Comparison of ENCODE assay signal across 21 mouse cellular contexts in genomic region chr11:3508226-3508625, GRCm38 (mm10). TPM values are rescaled to one million over a fixed set of nuclear protein-coding genes. Genes with fewer than 3 reads are reported as not detected.
DNase-seq lines count a peak whose midpoint lies in the region; ATAC-seq lines count a peak whose summit lies in the region.
"Had no signal": no experiment of that assay in that cellular context is flagged by ENCODE, and none has a peak within 500 bp of the region (broad histone marks: within the 10 kb centered on the region; RNA-seq: fewer than 3 reads in every experiment).

No protein-coding gene starts in this region.

- H3K27me3 ChIP-seq in heart, embryonic 14.5 days (ENCODE audit: control insufficient read depth, insufficient read depth, low read length) = no peaks in the 10 kb centered on the region
- H3K27me3 ChIP-seq: embryonic facial prominence, embryonic 15.5 days; liver, embryonic 13.5 days; lung, embryonic 15.5 days; neural tube, embryonic 12.5 days had no signal

- H3K9me3 ChIP-seq in heart, embryonic 14.5 days (ENCODE audit: control insufficient read depth, low read length) = no peaks in the 10 kb centered on the region
- H3K9me3 ChIP-seq: embryonic facial prominence, embryonic 15.5 days; forebrain, embryonic 10.5 days; hindbrain, embryonic 13.5 days; limb, embryonic 10.5 days; liver, embryonic 13.5 days; lung, embryonic 15.5 days; neural tube, embryonic 12.5 days had no signal

- WGBS in heart, embryonic 14.5 days = 9% methylated on average over 7 of the region's 7 CpGs

- no peak for ATAC-seq in heart, embryonic 14.5 days (ENCODE audit: insufficient number of reproducible peaks, insufficient read depth, low FRiP score, low read depth)
- ATAC-seq in megakaryocyte progenitor cell, adult 5-6 weeks (replicated peaks; ENCODE audit: poor library complexity) = peak; percentile 54

- no peaks in the 10 kb centered on the region for H3K36me3 ChIP-seq in heart, embryonic 14.5 days (ENCODE audit: control insufficient read depth, insufficient read depth, low read length)
- H3K36me3 ChIP-seq: embryonic facial prominence, embryonic 15.5 days; forebrain, embryonic 10.5 days; hindbrain, embryonic 13.5 days; limb, embryonic 10.5 days; liver, embryonic 13.5 days; lung, embryonic 15.5 days; neural tube, embryonic 12.5 days had no signal

- peaks cover 20 to 34% of the 10 kb centered on the region in 2 experiments for H3K4me1 ChIP-seq in heart, embryonic 14.5 days (ENCODE audit: control insufficient read depth in 2 of 2, insufficient read depth in 2 of 2, low read length in 2 of 2)
- H3K4me1 ChIP-seq: embryonic facial prominence, embryonic 15.5 days; forebrain, embryonic 10.5 days; limb, embryonic 10.5 days; neural tube, embryonic 12.5 days had no signal

- H3K4me2 ChIP-seq in heart, embryonic 14.5 days (ENCODE audit: low read length) = 0 out of 2 replicates have a peak overlapping the region, but pooled peaks have one; percentile 18
- H3K4me2 ChIP-seq: embryonic facial prominence, embryonic 15.5 days; hindbrain, embryonic 13.5 days; liver, embryonic 13.5 days; lung, embryonic 15.5 days; neural tube, embryonic 12.5 days had no signal

- H3K27ac ChIP-seq in heart, embryonic 14.5 days (replicated peaks in 1 of 2; ENCODE audit: control insufficient read depth in 1 of 2, insufficient read depth in 1 of 2, low read depth in 2 of 2, low read length in 2 of 2) = peak overlapping the region; percentile 47 to 92
- H3K27ac ChIP-seq: embryonic facial prominence, embryonic 15.5 days; forebrain, embryonic 10.5 days; hindbrain, embryonic 13.5 days; limb, embryonic 10.5 days; liver, embryonic 13.5 days; lung, embryonic 15.5 days; neural tube, embryonic 12.5 days had no signal

- H3K4me3 ChIP-seq in heart, embryonic 14.5 days (ENCODE audit: control insufficient read depth in 1 of 2, insufficient read depth in 1 of 2, low read depth in 1 of 2, low read length in 2 of 2) = no peak overlapping the region
- H3K4me3 ChIP-seq: embryonic facial prominence, embryonic 15.5 days; forebrain, embryonic 10.5 days; hindbrain, embryonic 13.5 days; limb, embryonic 10.5 days; liver, embryonic 13.5 days; lung, embryonic 15.5 days; neural tube, embryonic 12.5 days had no signal

- DNase-seq in cerebellum, adult 9-11 months = peak; percentile 58
- no peak for DNase-seq in cerebellum, adult 11-12 months
- DNase-seq in heart, postnatal 4 days = no peak
- peak; percentile 36 for DNase-seq in 416B (ENCODE audit: low read depth)
- no peak for DNase-seq in frontal cortex, postnatal 36 days (ENCODE audit: low spot score in 2 of 2)
- DNase-seq in ovary, postnatal 10 days (ENCODE audit: low spot score) = no peak
- DNase-seq: adrenal gland, adult 8-10 months; cerebellum, adult 9-10 months; embryo, embryonic 11 days; gastrocnemius, postnatal 25 days; liver, embryonic 13.5 days; right cerebral cortex, postnatal 25 days; thymus, postnatal 25 days had no signal

- H3K9ac ChIP-seq in heart, embryonic 14.5 days (ENCODE audit: low read length) = peak overlapping the region; percentile 3; the same call in 1 of the 2 replicates
- H3K9ac ChIP-seq: embryonic facial prominence, embryonic 15.5 days; hindbrain, embryonic 13.5 days; liver, embryonic 13.5 days; lung, embryonic 15.5 days; neural tube, embryonic 12.5 days had no signal

RNA-seq across cellular contexts. Expression of gene Inpp5j, which starts 3.6 kb away (rescaled TPM):
- 8.1 and 8.2 TPM in 2 replicates for polyA plus RNA-seq in heart, embryonic 14.5 days (2014; fragmentation: Nextera tagmentation; extraction: Ambion mirVana)
- 10 to 100 TPM; 17.2 to 21.1 TPM for total RNA-seq in heart, postnatal 4 days (2021)
- 1.3 and 1.5 TPM in 2 replicates for total RNA-seq in megakaryocyte progenitor cell, adult 5-6 weeks (2015)
- 0.17 and 0.21 TPM in 2 replicates for total RNA-seq in megakaryocyte progenitor cell, adult 5-6 weeks (2017)

RNA-seq across cellular contexts. Expression of gene Selenom, which starts 6.3 kb away (rescaled TPM):
- 148 and 151 TPM in 2 replicates for polyA plus RNA-seq in heart, embryonic 14.5 days (2014; fragmentation: Nextera tagmentation; extraction: Ambion mirVana)
- total RNA-seq in heart, postnatal 4 days (2021) = 10 to 100 TPM; 55.7 to 59.2 TPM
- 17.8 and 17.9 TPM in 2 replicates for total RNA-seq in megakaryocyte progenitor cell, adult 5-6 weeks (2015)
- total RNA-seq in megakaryocyte progenitor cell, adult 5-6 weeks (2017) = 11.8 and 23.4 TPM in 2 replicates

RNA-seq across cellular contexts. Expression of gene Pla2g3, which starts 20.1 kb away (rescaled TPM):
- 0.20 and 0.34 TPM in 2 replicates for polyA plus RNA-seq in heart, embryonic 14.5 days (2014; fragmentation: Nextera tagmentation; extraction: Ambion mirVana)
- under 1 TPM; 0.11 to 0.24 TPM for total RNA-seq in heart, postnatal 4 days (2021)
- total RNA-seq in megakaryocyte progenitor cell, adult 5-6 weeks (2015) = not detected in 2 replicates
- 0.10 TPM in 1 of 2 replicates, not detected in the other for total RNA-seq in megakaryocyte progenitor cell, adult 5-6 weeks (2017)
- total RNA-seq: gastrocnemius, postnatal 25 days had no signal

RNA-seq across cellular contexts. Expression of gene Smtn, which starts 32.2 kb away (rescaled TPM):
- 71.7 and 75.0 TPM in 2 replicates for polyA plus RNA-seq in heart, embryonic 14.5 days (2014; fragmentation: Nextera tagmentation; extraction: Ambion mirVana)
- 100 to 1,000 TPM; 188 to 190 TPM for total RNA-seq in heart, postnatal 4 days (2021)
- 11.7 and 12.5 TPM in 2 replicates for total RNA-seq in megakaryocyte progenitor cell, adult 5-6 weeks (2015)
- total RNA-seq in megakaryocyte progenitor cell, adult 5-6 weeks (2017) = 7.1 and 8.9 TPM in 2 replicates

RNA-seq across cellular contexts. Expression of gene Rnf185, which starts 56.1 kb away (rescaled TPM):
- polyA plus RNA-seq in heart, embryonic 14.5 days (2014; fragmentation: Nextera tagmentation; extraction: Ambion mirVana) = 31.3 and 32.5 TPM in 2 replicates
- total RNA-seq in heart, postnatal 4 days (2021) = 10 to 100 TPM; 26.7 to 28.9 TPM
- 16.3 and 17.6 TPM in 2 replicates for total RNA-seq in megakaryocyte progenitor cell, adult 5-6 weeks (2015)
- 8.8 and 15.3 TPM in 2 replicates for total RNA-seq in megakaryocyte progenitor cell, adult 5-6 weeks (2017)

Comparison
In these comparisons a context has a peak if more than half of its experiments do, and no peak if none do; other contexts are left out.
1. DNase-seq: peak in cerebellum, adult 9-11 months (single experiment) and 416B (single experiment); none in cerebellum, adult 11-12 months (single experiment), heart, postnatal 4 days (single experiment), frontal cortex, postnatal 36 days (0 of 2) and ovary, postnatal 10 days (single experiment).
2. RNA of gene Inpp5j, which starts 3.6 kb away (total RNA-seq): 17.2 to 21.1 TPM in heart, postnatal 4 days; 0.17 to 1.5 TPM in megakaryocyte progenitor cell, adult 5-6 weeks; every median in the first group is over 4 times any median in the second.